Mouse (Mus musculus): ENCODE data around the gene Treml1.
"Not testable (repeated sequence)": the region's sequence is repeated elsewhere in the genome, so short reads cannot be mapped to it uniquely, and the experiment has no call there.

Treml1 gene

GRCm38 (mm10) chr17:48359616-48360015 is at the start of gene Treml1:
Gene Treml1 (plus strand): TSS chr17:48359916.
- no peak for DNase-seq (ENCODE audit: low spot score)

GRCm38 (mm10) chr17:48312124-48312523 is 47.6 kb upstream of the Treml1 start:
- no peak for DNase-seq (ENCODE audit: low spot score)

- DNase-seq (ENCODE audit: low spot score): not testable (repeated sequence)
These were observed 43.7 kb upstream of the Treml1 start, which contains the start of gene B430306N03Rik for GRCm38 (mm10) chr17:48315905-48316579. Gene B430306N03Rik (plus strand): TSS chr17:48316141.

GRCm38 (mm10) chr17:48318686-48319085 is 41.0 kb upstream of the Treml1 start:
- no peak for DNase-seq (ENCODE audit: low spot score)

GRCm38 (mm10) chr17:48321279-48321678 is 38.4 kb upstream of the Treml1 start:
- no peak for DNase-seq (ENCODE audit: low spot score)

GRCm38 (mm10) chr17:48323236-48323635 is 36.5 kb upstream of the Treml1 start:
- DNase-seq (ENCODE audit: low spot score): peak; percentile 27

GRCm38 (mm10) chr17:48324258-48324657 is 35.5 kb upstream of the Treml1 start:
- DNase-seq (ENCODE audit: low spot score): no peak

- DNase-seq (ENCODE audit: low spot score): no peak
These were observed 34.6 kb upstream of the Treml1 start for GRCm38 (mm10) chr17:48325093-48325492.

- no peak for DNase-seq (ENCODE audit: low spot score)
These were observed 34.1 kb upstream of the Treml1 start for GRCm38 (mm10) chr17:48325638-48326037.

- DNase-seq (ENCODE audit: low spot score): no peak
These were observed 33.1 kb upstream of the Treml1 start for GRCm38 (mm10) chr17:48326656-48327055.

- no peak for DNase-seq (ENCODE audit: low spot score)
These were observed 27.2 kb upstream of the Treml1 start for GRCm38 (mm10) chr17:48332524-48332923.

GRCm38 (mm10) chr17:48334186-48334585 is 25.5 kb upstream of the Treml1 start:
- no peak for DNase-seq (ENCODE audit: low spot score)

GRCm38 (mm10) chr17:48336857-48337256 is 22.9 kb upstream of the Treml1 start:
- peak; percentile 90 for DNase-seq (ENCODE audit: low spot score)

- peak; percentile 50 for DNase-seq (ENCODE audit: low spot score)
These were observed 19.4 kb upstream of the Treml1 start for GRCm38 (mm10) chr17:48340267-48340666.

GRCm38 (mm10) chr17:48341947-48342346 is 17.8 kb upstream of the Treml1 start:
- DNase-seq (ENCODE audit: low spot score): no peak

- DNase-seq (ENCODE audit: low spot score): no peak
These were observed 16.7 kb upstream of the Treml1 start for GRCm38 (mm10) chr17:48343065-48343464.

GRCm38 (mm10) chr17:48345824-48346223 is 13.9 kb upstream of the Treml1 start:
- DNase-seq (ENCODE audit: low spot score): no peak

- DNase-seq (ENCODE audit: low spot score): no peak
These were observed 13.5 kb upstream of the Treml1 start, which contains the start of gene Trem2 for GRCm38 (mm10) chr17:48346231-48346630. Gene Trem2 (plus strand): TSS chr17:48346401.

GRCm38 (mm10) chr17:48346834-48347233 is 12.9 kb upstream of the Treml1 start:
- DNase-seq (ENCODE audit: low spot score): no peak

- no peak for DNase-seq (ENCODE audit: low spot score)
These were observed 12.4 kb upstream of the Treml1 start for GRCm38 (mm10) chr17:48347287-48347686.

GRCm38 (mm10) chr17:48350681-48351193 is 9.0 kb upstream of the Treml1 start:
- DNase-seq (ENCODE audit: low spot score): peak; percentile 4

GRCm38 (mm10) chr17:48352976-48353375 is 6.7 kb upstream of the Treml1 start:
- not testable (repeated sequence) for DNase-seq (ENCODE audit: low spot score)

- DNase-seq (ENCODE audit: low spot score): no peak
These were observed 3.9 kb upstream of the Treml1 start for GRCm38 (mm10) chr17:48355822-48356221.

GRCm38 (mm10) chr17:48357892-48358291 is 1.8 kb upstream of the Treml1 start:
- no peak for DNase-seq (ENCODE audit: low spot score)
